Mouse (Mus musculus): ENCODE measurements around the gene Ss18l2.

GRCm38 (mm10) chr9:121709898-121710583, at the start of gene Ss18l2:
- TF ChIP-seq CTCF (IDR thresholded peaks at IDR 0.05; ENCODE audit: low read depth): no peak
- TF ChIP-seq EP300 (IDR thresholded peaks at IDR 0.05; ENCODE audit: low read depth): peak; percentile 67; the same call in 1 of the 2 replicates

Data from liver, postnatal 0 days (tissue).